Mouse (Mus musculus) heart, postnatal 0 days (tissue): ENCODE results near the gene Klf11. TPM values are rescaled to one million over a fixed set of nuclear protein-coding genes. Genes with fewer than 3 reads are reported as not detected.
A peak's percentile ranks its signal among the peaks of the same experiment; 100 is the strongest.

Experiments used
- ATAC-seq: fragments of 200-750 bp; cut with Nextera tagmentation; 2 replicates; pipeline ENCODE4 v1.8.0; 2017; ENCODE audit warnings: low read depth, moderate number of reproducible peaks, moderate library complexity; ENCODE audit not compliant: insufficient read depth
- DNase-seq: peaks from one replicate; pipeline ENCODE4 v3.0.0-alpha.2; 2016; ENCODE audit warnings: low spot score
- H3K27ac ChIP-seq: fragments of 300-500 bp; sonication (generic); 2 replicates; pipeline ENCODE4 v1.5.1; 2014; ENCODE audit warnings: low read depth, mild to moderate bottlenecking
- H3K27me3 ChIP-seq: fragments of 300-500 bp; sonication (generic); 2 replicates; pipeline ENCODE4 v1.6.1; 2014; ENCODE audit warnings: low read length, mixed read lengths; ENCODE audit not compliant: control insufficient read depth, insufficient read depth
- H3K36me3 ChIP-seq: fragments of 300-500 bp; sonication (generic); replicated peaks from 2 replicates; pipeline ENCODE4 v1.6.1; 2014; ENCODE audit warnings: low read length, mixed read lengths; ENCODE audit not compliant: control insufficient read depth, insufficient read depth
- H3K4me1 ChIP-seq: fragments of 300-500 bp; sonication (generic); 2 replicates; pipeline ENCODE4 v1.6.1; 2014; ENCODE audit warnings: antibody characterized with exemption; ENCODE audit not compliant: control insufficient read depth, insufficient read depth
- H3K4me2 ChIP-seq: fragments of 300-500 bp; sonication (generic); 2 replicates; pipeline ENCODE4 v1.6.1; 2014; ENCODE audit warnings: low read depth, mild to moderate bottlenecking, low read length, moderate library complexity
- H3K4me3 ChIP-seq: fragments of 300-500 bp; sonication (generic); 2 replicates; pipeline ENCODE4 v1.5.1; 2014; ENCODE audit warnings: low read depth, low read length
- H3K9ac ChIP-seq: fragments of 300-500 bp; sonication (generic); replicated peaks from 2 replicates; pipeline ENCODE4 v1.6.1; 2014; ENCODE audit warnings: low read depth, low read length, mixed read lengths
- H3K9me3 ChIP-seq: fragments of 300-500 bp; sonication (generic); replicated peaks from 2 replicates; pipeline ENCODE4 v1.6.1; 2016; ENCODE audit warnings: low read length; ENCODE audit not compliant: control insufficient read depth
- CTCF ChIP-seq: IDR thresholded peaks from 2 replicates; pipeline ENCODE4 v1.5.1; 2016; ENCODE audit warnings: antibody characterized with exemption, control low read depth, low read depth
- EP300 ChIP-seq: IDR thresholded peaks from 2 replicates; pipeline ENCODE4 v1.6.1; 2016; ENCODE audit warnings: antibody characterized with exemption, low read depth
- WGBS: fragments of 180-500 bp; shearing (Covaris S2); extraction: QIAGEN DNeasy Blood & Tissue Kit; methylation state at CpG from one replicate; pipeline ENCODE4 v1.1.7; 2014; 5-methylcytosine and 5-hydroxymethylcytosine counted together
- polyA plus RNA-seq: library from polyadenylated mRNA; unstranded; fragments of >200 nt; fragmentation: Nextera tagmentation; extraction: Ambion mirVana; gene quantifications from 2 replicates; pipeline ENCODE4 v1.2.1, GENCODE M21; 2015
- total RNA-seq: library from RNA; depleted of rRNA; stranded (reverse); fragments of >200 nt; gene quantifications from 2 replicates; pipeline ENCODE4 v1.2.3, GENCODE M21; 2014; ENCODE audit warnings: low replicate concordance

Klf11 gene
- total and polyA plus RNA-seq, 2 experiments from 2014 or later, result 16.5 to 45.5 TPM

DNA sequence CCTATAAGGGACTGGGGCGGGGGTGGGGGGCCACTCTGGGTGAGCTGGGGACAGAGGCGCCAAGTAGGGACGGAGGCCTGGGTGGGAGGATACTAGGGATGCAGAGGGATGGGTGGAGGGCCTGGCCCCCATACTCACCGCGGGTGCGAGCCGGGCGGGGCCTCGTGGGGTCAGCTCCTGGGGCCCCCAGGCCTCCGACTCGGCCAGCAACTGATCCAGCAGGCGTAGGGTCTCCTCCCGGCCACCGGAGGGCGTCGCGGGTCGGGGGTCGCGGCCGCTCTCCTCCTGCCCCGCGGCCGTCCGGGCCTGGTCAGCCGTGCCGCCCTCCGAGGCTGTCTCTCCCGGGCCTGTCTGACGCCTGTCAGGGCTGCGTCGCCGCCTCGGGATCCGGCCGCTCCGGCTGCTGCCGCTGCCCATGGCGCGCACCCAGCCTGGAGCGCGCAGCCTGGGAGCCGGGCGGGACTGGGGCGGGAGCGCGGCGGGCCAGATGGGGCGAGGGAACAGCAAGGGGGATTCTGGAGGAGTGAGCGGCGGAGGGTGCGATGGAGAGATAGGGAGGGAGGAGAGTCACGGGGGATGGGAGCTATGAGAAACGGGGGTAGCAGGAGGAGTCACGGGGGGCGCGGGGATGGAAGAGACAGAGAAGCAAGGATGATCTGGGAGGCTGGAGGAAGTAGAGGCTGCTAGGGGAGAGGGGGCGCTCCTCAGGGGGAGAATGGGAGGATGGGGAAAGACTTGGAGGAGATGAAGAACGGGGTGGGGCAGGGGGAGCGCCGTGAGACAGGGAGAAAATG is 29.6 kb downstream of the Klf11 start:
- H3K4me3 ChIP-seq, result peak overlapping the region; percentile 65
- H3K9ac ChIP-seq, result peak overlapping the region; percentile 68
- H3K36me3 ChIP-seq, result no peaks in the 10 kb centered on the region
- H3K27ac ChIP-seq, result peak overlapping the region; percentile 68
- ATAC-seq, result peak; percentile 59
- no peaks in the 10 kb centered on the region for H3K9me3 ChIP-seq
- DNase-seq, result no peak
- TF ChIP-seq EP300 (no peak), CTCF (no peak)
- H3K4me2 ChIP-seq, result peak overlapping the region; percentile 94
- 2% methylated on average over 55 of the region's 61 CpGs for WGBS
- peaks cover 13% of the 10 kb centered on the region for H3K4me1 ChIP-seq
- peaks cover 5% of the 10 kb centered on the region; the same call in 1 of the 2 replicates for H3K27me3 ChIP-seq

DNA sequence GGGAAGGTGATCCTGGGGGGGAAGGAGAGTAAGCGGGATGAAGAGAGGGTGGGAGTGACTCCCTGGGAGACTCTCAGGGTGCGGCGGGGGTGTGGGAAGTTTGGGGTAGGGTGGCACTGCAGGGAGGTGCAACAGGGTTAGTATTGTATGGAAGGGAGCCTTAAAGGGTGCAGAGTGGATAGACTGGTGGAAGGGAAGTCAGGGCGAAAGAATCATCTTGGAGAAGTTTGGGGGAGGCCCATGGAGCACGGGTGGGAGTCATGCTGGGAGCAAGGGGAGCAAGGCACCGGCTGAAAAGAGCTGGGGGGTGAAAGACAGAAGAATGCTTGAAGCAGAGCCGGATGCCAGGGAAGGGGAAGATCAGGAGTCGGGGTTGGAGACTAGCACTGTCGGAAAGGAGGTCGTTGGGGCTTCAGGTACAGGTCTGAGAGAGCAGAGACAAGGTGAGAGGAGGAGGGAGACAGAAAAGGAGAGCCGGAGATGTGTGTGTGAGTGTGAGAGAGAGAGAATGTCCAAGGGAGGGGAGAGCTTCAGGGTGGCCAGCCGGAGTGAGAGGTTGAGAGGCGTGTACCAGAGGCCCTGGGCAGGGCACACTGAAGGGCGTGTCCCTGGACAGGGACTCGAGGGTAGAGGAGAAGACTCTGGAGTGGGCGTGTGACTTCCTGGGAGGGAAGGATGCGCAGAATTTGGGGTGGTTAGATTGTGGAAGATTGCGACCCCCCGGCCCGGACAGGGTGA is 30.4 kb downstream of the Klf11 start, which contains the start of gene Cys1:
TSS of gene Cys1 (minus strand) at position 528 of the 738 bp plus-strand sequence.
- H3K4me2 ChIP-seq, result peak within 1 kb of the TSS; percentile 94
- no peak for TF ChIP-seq CTCF
- TF ChIP-seq EP300, result no peak
- peak within 1 kb of the TSS; percentile 68 for H3K27ac ChIP-seq
- no peaks in the 10 kb centered on the region for H3K36me3 ChIP-seq
- peak within 1 kb of the TSS; percentile 65 for H3K4me3 ChIP-seq
- DNase-seq, result no peak
- WGBS, result 5% methylated on average over 20 of the region's 20 CpGs
- no peaks in the 10 kb centered on the region for H3K9me3 ChIP-seq
- peaks cover 9% of the 10 kb centered on the region; the same call in 1 of the 2 replicates for H3K27me3 ChIP-seq
- peak; percentile 62 for ATAC-seq
- peaks cover 13% of the 10 kb centered on the region for H3K4me1 ChIP-seq
- H3K9ac ChIP-seq, result peak within 1 kb of the TSS; percentile 68

DNA sequence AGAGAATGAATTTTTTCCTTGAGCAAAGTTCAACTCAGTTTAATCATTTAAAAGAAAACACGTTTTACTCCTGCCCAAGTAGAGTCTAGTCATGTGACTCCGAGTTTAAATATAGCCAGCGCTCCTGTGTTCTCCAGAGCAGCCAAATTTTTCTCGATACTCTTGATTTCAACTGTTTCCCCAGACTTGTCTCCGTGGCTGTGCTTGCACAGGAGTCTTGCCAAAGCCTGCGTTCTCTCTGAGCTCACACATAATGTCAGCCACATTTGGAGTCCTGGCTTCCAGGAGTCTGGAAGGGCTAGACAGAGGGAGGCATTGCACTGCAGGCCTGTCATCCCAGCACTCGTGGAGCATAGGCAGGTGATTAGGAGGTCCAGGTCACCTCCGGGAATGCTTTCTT is 31.5 kb downstream of the Klf11 start:
- Histone ChIP-seq H3K4me1 (peaks cover 13% of the 10 kb centered on the region), H3K9ac (no peak overlapping the region), H3K27ac (no peak overlapping the region), H3K4me2 (peak overlapping the region; percentile 10; the same call in 1 of the 2 replicates), H3K27me3 (peaks cover 9% of the 10 kb centered on the region; the same call in 1 of the 2 replicates), H3K36me3 (no peaks in the 10 kb centered on the region), H3K4me3 (no peak overlapping the region), H3K9me3 (no peaks in the 10 kb centered on the region)
- no peak for TF ChIP-seq CTCF
- no peak for TF ChIP-seq EP300
- DNase-seq (no peak), ATAC-seq (0 out of 2 replicates have a peak, but pooled peaks have one; percentile 28)
- WGBS, result 26% methylated on average over 8 of the region's 8 CpGs

DNA sequence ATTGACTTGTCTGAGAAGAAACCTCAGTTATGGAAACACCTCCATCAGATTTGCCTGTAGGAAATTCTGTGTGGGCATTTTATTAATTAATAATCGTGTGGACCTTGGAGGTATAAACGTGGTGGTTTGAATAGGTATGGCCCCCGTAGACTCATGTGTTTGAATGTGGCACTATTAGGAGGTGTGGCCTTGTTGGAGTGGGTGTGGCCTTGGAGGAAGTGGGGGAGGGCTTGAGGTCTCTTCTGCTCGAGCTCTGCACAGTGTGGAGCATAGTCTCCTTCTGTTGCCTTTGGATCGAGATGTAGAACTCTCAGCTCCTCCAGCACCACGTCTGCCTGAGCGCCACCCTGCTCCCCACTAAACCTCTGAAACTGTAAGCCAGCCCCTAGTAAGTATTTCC is 32.4 kb downstream of the Klf11 start:
- Histone ChIP-seq H3K27me3 (peaks cover 9% of the 10 kb centered on the region; the same call in 1 of the 2 replicates), H3K4me3 (no peak overlapping the region), H3K36me3 (no peaks in the 10 kb centered on the region), H3K9me3 (no peaks in the 10 kb centered on the region), H3K9ac (no peak overlapping the region), H3K4me1 (peaks cover 13% of the 10 kb centered on the region), H3K27ac (no peak overlapping the region), H3K4me2 (no peak overlapping the region)
- no peak for DNase-seq
- WGBS, result 78% methylated on average over 7 of the region's 7 CpGs
- no peak for ATAC-seq
- TF ChIP-seq CTCF (no peak), EP300 (no peak)

DNA sequence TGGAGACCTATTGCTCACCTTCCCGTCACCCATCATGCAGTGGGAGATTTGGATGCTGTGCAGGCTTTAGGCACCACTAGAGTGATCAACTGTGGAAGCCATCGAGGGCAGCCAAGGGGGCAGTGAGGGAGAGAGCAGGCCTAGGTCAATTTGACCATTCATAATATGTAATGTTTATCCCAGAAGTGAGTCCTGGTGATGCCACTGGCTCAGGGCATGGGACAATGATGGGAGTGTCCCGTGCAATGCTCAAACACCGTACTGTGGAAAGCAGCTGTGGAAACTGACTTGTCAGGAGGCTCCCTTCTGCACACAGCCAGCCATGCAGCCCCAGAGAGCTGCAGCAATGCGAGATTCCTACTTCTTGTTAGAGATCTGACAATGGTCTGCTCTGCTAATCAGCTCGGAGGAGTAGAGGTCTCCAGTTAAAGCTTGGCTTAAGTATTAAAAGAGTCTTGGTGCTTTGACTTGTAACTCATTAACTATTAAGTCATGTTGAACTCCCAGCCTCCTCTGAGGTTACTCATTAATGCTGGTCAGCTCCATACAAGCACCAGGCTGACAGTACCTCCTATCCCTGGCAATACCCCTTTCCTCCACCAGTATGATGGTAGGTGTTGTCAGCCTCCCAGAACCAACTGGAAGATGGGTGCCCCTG is 35.1 kb downstream of the Klf11 start:
- H3K27me3 ChIP-seq, result peaks cover 3% of the 10 kb centered on the region; the same call in 1 of the 2 replicates
- H3K4me1 ChIP-seq, result peaks cover 11% of the 10 kb centered on the region
- no peak for TF ChIP-seq EP300
- TF ChIP-seq CTCF, result no peak
- no peak overlapping the region for H3K9ac ChIP-seq
- no peaks in the 10 kb centered on the region for H3K36me3 ChIP-seq
- DNase-seq (no peak), ATAC-seq (no peak)
- H3K4me3 ChIP-seq, result no peak overlapping the region
- WGBS, result 75% methylated on average over 6 of the region's 6 CpGs
- no peak overlapping the region for H3K27ac ChIP-seq
- H3K9me3 ChIP-seq, result no peaks in the 10 kb centered on the region
- no peak overlapping the region for H3K4me2 ChIP-seq
